Mouse (Mus musculus) small intestine, adult 10 weeks (tissue): ENCODE measurements around the gene Slc26a5. TPM values are rescaled to one million over a fixed set of nuclear protein-coding genes. Genes with fewer than 3 reads are reported as not detected.

Experiments
- polyA plus RNA-seq: library from polyadenylated mRNA; stranded (reverse); fragments of 350-450 nt; fragmentation: Illumina TruSeq; extraction: RNeasy Lipid Tissue Mini Kit (QIAGEN cat#74804); gene quantifications from one replicate; pipeline ENCODE4 v1.2.3, GENCODE M21; 2014; ENCODE audit warnings: low replicate concordance

Gene Slc26a5
- polyA plus RNA-seq, result not detected

GRCm38 (mm10) chr5:21865346-21866107, at the start of gene Slc26a5:
Gene Slc26a5, minus strand, starts transcription at chr5:21865604.

GRCm38 (mm10) chr5:21785053-21785452, 80.4 kb downstream of the Slc26a5 start, which contains the start of the genes Dnajc2 and Psmc2:
Gene Dnajc2, minus strand, starts transcription at chr5:21785251.
Gene Psmc2, plus strand, starts transcription at chr5:21785283.

Other genes starting within 250 kb of the Slc26a5 start
- gene Fbxl13, start 220.0 kb downstream of the Slc26a5 start, polyA plus RNA-seq, result 0.37 TPM
- 38.4 TPM for gene Armc10, start 219.8 kb downstream of the Slc26a5 start, polyA plus RNA-seq
- 5.7 TPM for gene Napepld, start 164.2 kb downstream of the Slc26a5 start, polyA plus RNA-seq
- 447 TPM for gene Pmpcb, start 128.5 kb downstream of the Slc26a5 start, polyA plus RNA-seq
- 74.0 TPM for gene Dnajc2, start 80.4 kb downstream of the Slc26a5 start, polyA plus RNA-seq
- gene Psmc2, start 80.3 kb downstream of the Slc26a5 start, polyA plus RNA-seq, result 40.9 TPM